Mouse (Mus musculus) liver, embryonic 15.5 days (tissue): ENCODE results near the gene Proca1. TPM values are rescaled to one million over a fixed set of nuclear protein-coding genes. Genes with fewer than 3 reads are reported as not detected.
A peak's percentile ranks its signal among the peaks of the same experiment; 100 is the strongest.

Experiments used
- ATAC-seq: fragments of 200-750 bp; cut with Nextera tagmentation; 2 replicates; pipeline ENCODE4 v1.8.0; 2017; ENCODE audit warnings: moderate number of reproducible peaks, mild to moderate bottlenecking, moderate library complexity; ENCODE audit not compliant: insufficient read depth
- H3K27ac ChIP-seq: fragments of 300-500 bp; sonication (generic); replicated peaks from 2 replicates; pipeline ENCODE4 v1.5.1; 2015; ENCODE audit warnings: mild to moderate bottlenecking, inconsistent platforms
- H3K27me3 ChIP-seq: fragments of 300-500 bp; sonication (generic); 2 replicates; pipeline ENCODE4 v1.6.1; 2015; ENCODE audit warnings: mild to moderate bottlenecking, inconsistent platforms
- H3K36me3 ChIP-seq: fragments of 300-500 bp; sonication (generic); replicated peaks from 2 replicates; pipeline ENCODE4 v1.6.1; 2015; ENCODE audit warnings: moderate library complexity, mild to moderate bottlenecking, inconsistent platforms
- H3K4me1 ChIP-seq: fragments of 300-500 bp; sonication (generic); replicated peaks from 2 replicates; pipeline ENCODE4 v1.6.1; 2015; ENCODE audit warnings: inconsistent platforms
- H3K4me2 ChIP-seq: fragments of 300-500 bp; sonication (generic); 2 replicates; pipeline ENCODE4 v1.6.1; 2015; ENCODE audit warnings: moderate library complexity, mild to moderate bottlenecking, inconsistent platforms
- H3K4me3 ChIP-seq: fragments of 300-500 bp; sonication (generic); replicated peaks from 2 replicates; pipeline ENCODE4 v1.5.1; 2015; ENCODE audit warnings: mild to moderate bottlenecking, inconsistent platforms
- H3K9ac ChIP-seq: fragments of 300-500 bp; sonication (generic); 2 replicates; pipeline ENCODE4 v1.6.1; 2015; ENCODE audit warnings: moderate library complexity, mild to moderate bottlenecking, inconsistent platforms
- H3K9me3 ChIP-seq: fragments of 300-500 bp; sonication (generic); replicated peaks from 2 replicates; pipeline ENCODE4 v1.6.1; 2016; ENCODE audit warnings: inconsistent platforms
- WGBS: fragments of 180-500 bp; shearing (Covaris S2); methylation state at CpG from one replicate; pipeline ENCODE4 v1.1.7; 2015; ENCODE audit warnings: mixed read lengths; ENCODE audit not compliant: insufficient replicate concordance; 5-methylcytosine and 5-hydroxymethylcytosine counted together
- microRNA-seq: library from miRNA; unstranded; fragments of <30 nt; microRNA quantifications from one replicate; pipeline ENCODE4, GENCODE M21; 2016
- polyA plus RNA-seq: library from polyadenylated mRNA; unstranded; fragments of >200 nt; fragmentation: Nextera tagmentation; extraction: Ambion mirVana; gene quantifications from 2 replicates; pipeline ENCODE4 v1.2.1, GENCODE M21; 2015

Proca1 gene
- polyA plus RNA-seq, 1 experiment from 2014 or later = 0.24 TPM

DNA sequence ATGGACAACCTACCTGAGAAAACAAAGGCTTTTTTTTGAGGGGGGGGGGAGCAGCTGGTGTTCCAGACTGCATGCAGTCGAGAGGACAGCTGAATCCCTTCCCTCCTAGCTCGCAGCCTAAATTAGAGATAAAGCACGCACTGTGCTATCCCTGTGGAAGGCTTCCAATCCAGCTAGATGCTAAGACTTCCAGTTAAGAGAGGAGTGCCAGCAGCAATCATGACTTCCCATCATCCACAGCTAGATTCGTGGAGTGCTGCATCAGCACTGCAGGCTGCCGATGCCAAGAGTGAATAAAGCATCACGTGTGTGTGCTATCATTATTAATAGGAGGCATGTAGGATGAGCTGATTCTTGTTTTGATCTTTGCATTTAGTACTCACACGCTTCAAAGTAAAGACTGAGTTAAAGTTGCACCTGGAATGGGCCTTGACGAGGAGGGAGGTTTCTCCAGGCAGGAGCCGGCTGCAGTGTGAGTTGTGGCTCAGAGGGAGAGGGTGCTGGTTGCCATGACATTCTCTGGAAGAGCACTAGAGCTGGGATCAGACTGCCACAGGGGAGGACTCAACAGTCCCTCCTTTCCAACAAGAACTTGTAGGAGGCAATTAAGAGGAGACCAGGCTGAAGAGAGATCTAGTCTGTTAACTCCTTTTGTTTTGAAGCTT is 47.1 kb downstream of the Proca1 start:
- WGBS = 83% methylated on average over 9 of the region's 9 CpGs
- Histone ChIP-seq H3K4me2 (no peak overlapping the region), H3K9ac (no peak overlapping the region)

GRCm38 (mm10) chr11:78245261-78245626 is 52.1 kb downstream of the Proca1 start:
- Histone ChIP-seq H3K36me3 (peaks cover 12% of the 10 kb centered on the region), H3K9me3 (no peaks in the 10 kb centered on the region), H3K4me1 (peaks cover 43% of the 10 kb centered on the region), H3K4me3 (peak overlapping the region; percentile 90), H3K27me3 (no peaks in the 10 kb centered on the region), H3K9ac (peak overlapping the region; percentile 88), H3K4me2 (peak overlapping the region; percentile 80), H3K27ac (peak overlapping the region; percentile 96)
- under 1% methylated on average over 19 of the region's 19 CpGs for WGBS
- peak; percentile 19 for ATAC-seq

More for the DNA sequence above, 47.1 kb downstream of the Proca1 start:
- H3K9me3 ChIP-seq = no peaks in the 10 kb centered on the region
- H3K27ac ChIP-seq = no peak overlapping the region
- H3K27me3 ChIP-seq = no peaks in the 10 kb centered on the region
- H3K4me1 ChIP-seq = peaks cover 22% of the 10 kb centered on the region
- peaks cover 31% of the 10 kb centered on the region for H3K36me3 ChIP-seq
- ATAC-seq = no peak
- no peak overlapping the region for H3K4me3 ChIP-seq

DNA sequence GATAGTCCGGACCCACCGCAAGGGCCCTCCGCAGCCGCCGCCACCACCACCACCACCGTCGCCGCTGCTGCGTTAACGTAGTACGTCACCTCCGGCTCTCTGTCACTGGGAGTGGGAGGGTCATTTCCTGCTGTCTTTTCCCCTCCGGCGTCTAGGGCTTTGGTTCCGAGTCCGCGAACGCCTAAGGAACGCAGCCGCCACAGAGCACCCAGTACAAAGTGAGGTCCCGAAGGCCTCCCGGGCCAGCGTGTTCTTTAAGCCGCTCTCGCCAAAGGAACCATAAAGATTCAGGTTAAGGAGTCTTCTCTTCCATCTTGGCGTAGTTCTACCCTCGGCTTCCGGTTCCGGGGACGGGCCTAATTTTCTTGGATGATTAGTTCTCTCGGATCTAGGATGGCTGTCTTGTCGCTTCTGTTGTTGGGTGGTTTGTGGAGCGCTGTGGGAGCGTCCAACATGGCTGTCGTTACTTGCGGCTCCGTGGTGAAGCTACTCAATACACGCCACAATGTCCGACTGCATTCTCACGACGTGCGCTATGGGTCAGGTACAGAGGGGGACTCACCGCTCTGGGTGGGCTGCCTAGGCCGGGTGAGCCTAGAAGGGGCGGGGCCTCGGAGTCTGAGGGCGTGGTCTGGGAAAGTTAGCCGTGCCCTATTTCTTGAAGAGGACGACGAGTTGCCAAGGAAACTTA is 52.6 kb downstream of the Proca1 start, which contains the start of the genes Sdf2 and Supt6:
Sdf2 (plus strand) TSS at position 120 of the 691 bp plus-strand sequence.
Supt6 (minus strand) TSS at position 361 of the 691 bp plus-strand sequence.
- Histone ChIP-seq H3K9ac (peak within 1 kb of the TSS; percentile 88), H3K4me2 (peak within 1 kb of the TSS; percentile 80), H3K27me3 (no peaks in the 10 kb centered on the region), H3K27ac (peak within 1 kb of the TSS; percentile 96), H3K9me3 (no peaks in the 10 kb centered on the region), H3K4me3 (peak within 1 kb of the TSS; percentile 90), H3K4me1 (peaks cover 43% of the 10 kb centered on the region), H3K36me3 (peaks cover 10% of the 10 kb centered on the region)
- ATAC-seq = peak; percentile 93
- under 1% methylated on average over 50 of the region's 50 CpGs for WGBS

- Histone ChIP-seq H3K4me1 (peaks cover 43% of the 10 kb centered on the region), H3K9ac (peak overlapping the region; percentile 88), H3K36me3 (peaks cover 14% of the 10 kb centered on the region), H3K4me3 (peak overlapping the region; percentile 90), H3K9me3 (no peaks in the 10 kb centered on the region), H3K27me3 (no peaks in the 10 kb centered on the region), H3K4me2 (peak overlapping the region; percentile 80), H3K27ac (peak overlapping the region; percentile 96)
- ATAC-seq = no peak
- WGBS = 47% methylated on average over 7 of the region's 7 CpGs
These were observed 53.3 kb downstream of the Proca1 start for GRCm38 (mm10) chr11:78246318-78247011.

GRCm38 (mm10) chr11:78247012-78247348 is 53.8 kb downstream of the Proca1 start:
- H3K9me3 ChIP-seq = no peaks in the 10 kb centered on the region
- WGBS = 38% methylated on average over 3 of the region's 3 CpGs
- peaks cover 43% of the 10 kb centered on the region for H3K4me1 ChIP-seq
- H3K4me3 ChIP-seq = peak overlapping the region; percentile 90
- H3K36me3 ChIP-seq = peaks cover 19% of the 10 kb centered on the region
- H3K27me3 ChIP-seq = no peaks in the 10 kb centered on the region
- H3K27ac ChIP-seq = no peak overlapping the region
- peak overlapping the region; percentile 80 for H3K4me2 ChIP-seq
- no peak overlapping the region for H3K9ac ChIP-seq
- ATAC-seq = no peak

DNA sequence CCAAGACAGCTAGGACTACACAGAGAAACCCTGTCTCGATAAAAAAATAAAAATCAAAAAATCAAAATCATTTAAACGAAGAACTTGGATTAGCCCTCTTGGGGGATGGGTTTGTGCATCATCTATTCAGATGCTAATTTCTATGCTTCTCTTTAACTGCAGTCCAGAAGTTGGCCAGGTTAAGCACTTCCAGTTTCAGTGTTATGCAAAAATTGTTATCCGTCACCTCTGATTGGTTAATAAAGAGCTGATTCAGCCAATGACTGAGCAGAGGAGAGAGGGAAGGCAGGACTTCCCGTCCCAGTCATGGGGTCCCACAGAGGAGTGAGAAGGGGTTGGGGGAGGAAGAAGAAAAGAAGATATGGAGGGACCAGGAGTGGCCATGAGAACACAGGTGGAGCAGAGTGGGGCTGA is 54.5 kb downstream of the Proca1 start:
- Histone ChIP-seq H3K9ac (0 out of 2 replicates have a peak overlapping the region, but pooled peaks have one; percentile 9), H3K4me2 (peak overlapping the region; percentile 51), H3K27ac (no peak overlapping the region), H3K4me3 (peak overlapping the region; percentile 28), H3K27me3 (no peaks in the 10 kb centered on the region), H3K9me3 (no peaks in the 10 kb centered on the region), H3K36me3 (peaks cover 25% of the 10 kb centered on the region), H3K4me1 (peaks cover 41% of the 10 kb centered on the region)
- WGBS = 45% methylated on average over 4 of the region's 4 CpGs
- ATAC-seq = no peak

Small RNA genes lying within 50 kb of the gene (microRNA-seq; reads per million reads assigned to microRNA genes)
- gene Mir7653 = 1.8 reads per million

Other genes starting within 250 kb of the Proca1 start
- gene Phf12, start 210.6 kb upstream of the Proca1 start, polyA plus RNA-seq = 5.5 and 8.5 TPM in 2 replicates
- gene Dhrs13, start 161.1 kb upstream of the Proca1 start, polyA plus RNA-seq = 14.9 and 16.3 TPM in 2 replicates
- gene Flot2, start 155.5 kb upstream of the Proca1 start, polyA plus RNA-seq = 25.1 and 27.3 TPM in 2 replicates
- gene Eral1, start 113.0 kb upstream of the Proca1 start, polyA plus RNA-seq = 13.8 and 13.9 TPM in 2 replicates
- gene Fam222b, start 98.7 kb upstream of the Proca1 start, polyA plus RNA-seq = 4.2 and 4.3 TPM in 2 replicates
- 27.5 and 32.4 TPM in 2 replicates for gene Traf4, start 27.8 kb upstream of the Proca1 start, polyA plus RNA-seq
- 8.1 and 11.4 TPM in 2 replicates for gene Nek8, start 16.7 kb upstream of the Proca1 start, polyA plus RNA-seq
- 43.3 and 44.5 TPM in 2 replicates for gene Tlcd1, start 16.7 kb upstream of the Proca1 start, polyA plus RNA-seq
- 569 and 671 TPM in 2 replicates for gene Rpl23a, start 9.8 kb upstream of the Proca1 start, polyA plus RNA-seq
- gene Rab34, start 5.0 kb upstream of the Proca1 start, polyA plus RNA-seq = 15.2 and 16.3 TPM in 2 replicates
- gene Sdf2, start 52.4 kb downstream of the Proca1 start, polyA plus RNA-seq = 29.0 and 33.7 TPM in 2 replicates
- 9.5 and 9.8 TPM in 2 replicates for gene Supt6, start 52.6 kb downstream of the Proca1 start, polyA plus RNA-seq
- 24.8 and 28.4 TPM in 2 replicates for gene 2610507B11Rik, start 68.4 kb downstream of the Proca1 start, polyA plus RNA-seq
- gene BC030499, start 97.4 kb downstream of the Proca1 start, polyA plus RNA-seq = 0.22 TPM in 1 of 2 replicates, not detected in the other
- gene Spag5, start 108.1 kb downstream of the Proca1 start, polyA plus RNA-seq = 34.8 and 35.0 TPM in 2 replicates
- gene Aldoc, start 129.6 kb downstream of the Proca1 start, polyA plus RNA-seq = 10.5 and 13.3 TPM in 2 replicates
- 31.1 and 33.3 TPM in 2 replicates for gene Pigs, start 135.0 kb downstream of the Proca1 start, polyA plus RNA-seq
- 27.4 and 29.4 TPM in 2 replicates for gene Unc119, start 150.1 kb downstream of the Proca1 start, polyA plus RNA-seq
- not detected in 2 replicates for gene Foxn1, start 193.2 kb downstream of the Proca1 start, polyA plus RNA-seq
- 0.05 TPM in 1 of 2 replicates, not detected in the other for gene Slc13a2, start 228.8 kb downstream of the Proca1 start, polyA plus RNA-seq